Mouse (Mus musculus): ENCODE measurements around the gene Large1. TPM values are rescaled to one million over a fixed set of nuclear protein-coding genes. Genes with fewer than 3 reads are reported as not detected.

Gene Large1
- polyA plus RNA-seq, 1 experiment from 2014 or later, result 8.7 TPM

DNA sequence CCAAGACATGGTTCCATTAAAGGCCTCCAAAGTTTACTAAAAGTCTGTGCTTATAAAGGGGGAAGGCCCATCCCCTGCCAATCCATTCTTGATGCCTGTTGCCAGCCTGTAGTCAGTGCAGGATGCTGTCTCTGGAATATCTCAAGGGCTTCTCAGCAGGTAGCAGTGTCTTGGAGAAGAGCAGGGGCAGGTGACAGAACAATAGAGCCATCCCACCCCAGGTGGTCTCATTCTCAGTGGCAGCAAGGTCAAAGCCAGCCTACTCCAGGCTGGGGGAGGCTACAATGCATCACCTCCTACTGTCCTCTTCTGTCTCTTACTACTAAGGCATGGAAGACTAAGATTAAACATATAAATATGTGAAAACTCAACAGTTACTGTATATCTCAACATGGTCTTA, 323.6 kb downstream of the Large1 start:
- no peak overlapping the region for H3K4me2 ChIP-seq
- H3K4me1 ChIP-seq (ENCODE audit: insufficient read depth), result no peaks in the 10 kb centered on the region
- no peak for ATAC-seq (ENCODE audit: insufficient read depth)
- DNase-seq, result no peak
- no peaks in the 10 kb centered on the region for H3K9me3 ChIP-seq (ENCODE audit: low read depth, low read length)
- H3K4me3 ChIP-seq (ENCODE audit: low read depth, low read length), result no peak overlapping the region
- no peaks in the 10 kb centered on the region for H3K36me3 ChIP-seq (ENCODE audit: insufficient read depth)
- no peak for TF ChIP-seq CTCF (IDR thresholded peaks at IDR 0.05; ENCODE audit: low read depth)
- no peak overlapping the region for H3K9ac ChIP-seq
- no peaks in the 10 kb centered on the region for H3K27me3 ChIP-seq (ENCODE audit: insufficient read depth, low read length)
- H3K27ac ChIP-seq (ENCODE audit: low read depth), result no peak overlapping the region

DNA sequence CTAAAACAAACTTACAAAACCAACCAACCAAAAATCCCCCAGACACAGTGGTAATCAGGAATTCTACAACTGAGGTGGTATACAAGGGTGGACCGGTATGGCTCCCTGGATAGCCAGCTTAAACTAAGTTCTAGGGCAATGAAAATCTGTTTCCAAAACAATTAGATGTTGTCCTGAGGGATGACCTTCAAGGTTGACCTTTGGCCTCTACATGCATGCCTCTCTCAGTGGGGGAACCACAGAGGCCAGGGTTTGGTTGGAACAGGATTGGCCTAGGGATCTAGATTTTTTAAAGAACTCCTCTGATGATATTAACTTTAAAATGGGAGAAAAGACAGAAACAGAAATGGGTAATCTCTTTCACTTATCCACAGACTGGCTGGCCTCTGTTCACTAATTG, 335.1 kb downstream of the Large1 start:
- H3K9me3 ChIP-seq (ENCODE audit: low read depth, low read length), result no peaks in the 10 kb centered on the region
- no peak overlapping the region for H3K9ac ChIP-seq
- 88% methylated on average over 1 of the region's 1 CpGs for WGBS
- no peaks in the 10 kb centered on the region for H3K27me3 ChIP-seq (ENCODE audit: insufficient read depth, low read length)
- H3K4me3 ChIP-seq (ENCODE audit: low read depth, low read length), result no peak overlapping the region
- no peak for DNase-seq
- H3K36me3 ChIP-seq (ENCODE audit: insufficient read depth), result no peaks in the 10 kb centered on the region
- ATAC-seq (ENCODE audit: insufficient read depth), result no peak
- H3K4me1 ChIP-seq (ENCODE audit: insufficient read depth), result no peaks in the 10 kb centered on the region
- no peak overlapping the region for H3K4me2 ChIP-seq
- no peak overlapping the region for H3K27ac ChIP-seq (ENCODE audit: low read depth)
- TF ChIP-seq CTCF (IDR thresholded peaks at IDR 0.05; ENCODE audit: low read depth), result no peak

DNA sequence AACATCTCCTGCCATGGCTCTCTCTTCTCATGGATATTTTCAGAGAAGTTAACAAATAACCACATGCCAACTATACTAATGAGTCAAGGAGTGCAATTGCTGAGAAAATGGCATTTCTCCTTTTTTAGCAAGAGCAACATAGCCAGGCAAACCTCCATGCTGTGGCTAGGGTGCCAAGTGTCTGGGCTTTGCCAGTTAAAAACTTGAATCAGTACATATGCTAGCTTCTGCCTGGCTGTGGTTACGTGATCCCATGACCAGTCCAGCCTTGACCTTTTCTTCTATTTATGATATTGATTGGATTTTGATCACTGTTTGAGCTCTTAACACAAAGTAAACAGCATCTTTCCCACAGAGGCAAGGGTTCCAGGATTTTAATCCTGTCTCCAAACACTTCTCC, 335.7 kb downstream of the Large1 start:
- no peaks in the 10 kb centered on the region for H3K4me1 ChIP-seq (ENCODE audit: insufficient read depth)
- H3K27ac ChIP-seq (ENCODE audit: low read depth), result no peak overlapping the region
- H3K27me3 ChIP-seq (ENCODE audit: insufficient read depth, low read length), result no peaks in the 10 kb centered on the region
- H3K4me3 ChIP-seq (ENCODE audit: low read depth, low read length), result no peak overlapping the region
- no peaks in the 10 kb centered on the region for H3K9me3 ChIP-seq (ENCODE audit: low read depth, low read length)
- DNase-seq (no peak), ATAC-seq (ENCODE audit: insufficient read depth) (no peak)
- H3K36me3 ChIP-seq (ENCODE audit: insufficient read depth), result no peaks in the 10 kb centered on the region
- no peak overlapping the region for H3K9ac ChIP-seq
- WGBS, result 54% methylated on average over 1 of the region's 1 CpGs
- no peak overlapping the region for H3K4me2 ChIP-seq
- TF ChIP-seq CTCF (IDR thresholded peaks at IDR 0.05; ENCODE audit: low read depth), result no peak

DNA sequence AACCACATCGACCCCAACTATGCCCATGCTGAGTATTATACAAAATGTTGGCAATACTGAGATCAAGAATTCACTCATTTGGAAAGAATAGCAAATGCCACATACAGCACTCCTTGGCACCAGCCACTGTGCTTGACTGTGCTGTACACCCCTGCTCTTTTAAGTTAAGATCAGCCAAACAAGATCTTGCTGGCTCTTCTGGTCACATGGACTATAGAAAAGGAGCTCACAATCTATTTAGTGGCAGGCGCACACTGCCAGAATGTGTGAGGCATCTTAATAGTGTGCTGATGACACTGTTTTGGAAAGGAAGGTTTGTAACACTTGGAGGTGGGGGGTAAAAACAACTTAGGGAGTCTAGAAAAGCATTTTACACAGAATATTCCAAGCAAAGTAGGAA, 337.0 kb downstream of the Large1 start:
- Histone ChIP-seq H3K4me3 (ENCODE audit: low read depth, low read length) (no peak overlapping the region), H3K27me3 (ENCODE audit: insufficient read depth, low read length) (no peaks in the 10 kb centered on the region), H3K4me2 (no peak overlapping the region), H3K27ac (ENCODE audit: low read depth) (no peak overlapping the region), H3K9me3 (ENCODE audit: low read depth, low read length) (no peaks in the 10 kb centered on the region), H3K9ac (no peak overlapping the region), H3K36me3 (ENCODE audit: insufficient read depth) (no peaks in the 10 kb centered on the region), H3K4me1 (ENCODE audit: insufficient read depth) (no peaks in the 10 kb centered on the region)
- WGBS, result 85% methylated on average over 2 of the region's 2 CpGs
- DNase-seq, result no peak
- TF ChIP-seq CTCF (IDR thresholded peaks at IDR 0.05; ENCODE audit: low read depth), result no peak
- no peak for ATAC-seq (ENCODE audit: insufficient read depth)

DNA sequence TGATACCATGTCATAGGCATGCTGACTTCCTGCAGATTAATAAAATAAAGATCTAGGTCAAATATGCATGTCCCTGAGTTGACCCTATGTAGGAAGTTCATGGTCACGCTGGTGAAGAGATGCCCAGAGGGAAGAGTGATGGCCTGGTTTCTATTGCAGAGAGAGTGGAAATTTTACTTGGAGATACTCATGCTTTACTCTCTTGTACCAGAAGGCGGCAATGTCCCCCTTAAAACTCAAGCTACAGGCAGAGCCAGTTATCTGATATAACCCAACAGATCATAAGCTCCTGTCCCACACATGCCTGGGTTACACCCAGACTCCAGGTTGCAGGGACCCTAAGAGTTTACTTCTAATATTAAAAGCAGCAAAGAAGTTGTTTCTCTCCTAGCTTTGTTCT, 345.9 kb downstream of the Large1 start:
- Histone ChIP-seq H3K4me2 (no peak overlapping the region), H3K4me3 (ENCODE audit: low read depth, low read length) (no peak overlapping the region), H3K36me3 (ENCODE audit: insufficient read depth) (no peaks in the 10 kb centered on the region), H3K27me3 (ENCODE audit: insufficient read depth, low read length) (no peaks in the 10 kb centered on the region), H3K27ac (ENCODE audit: low read depth) (no peak overlapping the region), H3K9me3 (ENCODE audit: low read depth, low read length) (no peaks in the 10 kb centered on the region), H3K4me1 (ENCODE audit: insufficient read depth) (no peaks in the 10 kb centered on the region), H3K9ac (no peak overlapping the region)
- 33% methylated on average over 2 of the region's 2 CpGs for WGBS
- ATAC-seq (ENCODE audit: insufficient read depth), result peak; percentile 24; the same call in 1 of the 2 replicates
- TF ChIP-seq CTCF (IDR thresholded peaks at IDR 0.05; ENCODE audit: low read depth), result peak; percentile 39
- DNase-seq, result peak; percentile 21

DNA sequence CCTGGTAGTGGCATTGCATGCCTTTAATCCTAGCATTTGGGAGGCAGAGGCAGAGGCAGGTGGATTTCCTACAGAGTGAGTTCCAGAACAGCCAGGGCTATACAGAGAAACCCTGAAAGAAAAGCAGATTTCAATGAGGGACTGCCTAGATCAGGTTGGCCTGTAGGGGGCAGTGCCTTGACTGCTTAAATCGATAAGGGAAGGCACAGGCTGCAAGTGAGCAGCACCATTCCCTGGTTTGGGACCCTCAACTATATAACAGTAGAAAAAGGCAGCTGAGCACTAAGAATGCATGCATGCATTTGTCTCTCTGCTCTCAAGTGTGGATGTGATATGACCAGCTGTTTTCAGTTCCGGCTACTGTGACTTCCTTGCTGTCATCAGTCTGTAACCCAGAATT, 349.5 kb downstream of the Large1 start:
- 41% methylated on average over 2 of the region's 2 CpGs for WGBS
- Histone ChIP-seq H3K36me3 (ENCODE audit: insufficient read depth) (no peaks in the 10 kb centered on the region), H3K4me1 (ENCODE audit: insufficient read depth) (no peaks in the 10 kb centered on the region), H3K9ac (no peak overlapping the region), H3K27ac (ENCODE audit: low read depth) (no peak overlapping the region), H3K4me2 (no peak overlapping the region), H3K4me3 (ENCODE audit: low read depth, low read length) (no peak overlapping the region), H3K27me3 (ENCODE audit: insufficient read depth, low read length) (no peaks in the 10 kb centered on the region), H3K9me3 (ENCODE audit: low read depth, low read length) (no peaks in the 10 kb centered on the region)
- peak; percentile 38; the same call in 1 of the 2 replicates for ATAC-seq (ENCODE audit: insufficient read depth)
- DNase-seq, result peak; percentile 56
- peak; percentile 73 for TF ChIP-seq CTCF (IDR thresholded peaks at IDR 0.05; ENCODE audit: low read depth)

DNA sequence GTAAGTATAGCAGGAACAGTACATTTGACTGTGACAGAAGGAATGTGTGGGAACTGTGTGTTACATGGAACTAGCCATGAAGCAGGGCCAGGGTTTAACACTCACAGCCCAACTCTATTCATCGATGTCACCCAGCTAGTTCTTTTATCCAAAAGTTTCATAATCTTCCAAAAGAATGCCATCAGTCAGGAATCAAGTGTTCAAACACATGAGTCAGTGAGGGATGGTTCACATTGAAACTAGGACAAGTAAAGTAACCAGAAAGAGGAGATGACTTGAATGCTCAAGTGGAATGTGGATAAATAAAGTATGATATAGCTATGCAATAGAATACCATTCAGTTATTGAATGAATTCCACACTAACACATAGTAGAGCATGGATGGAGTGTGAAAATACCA, 359.5 kb downstream of the Large1 start:
- Histone ChIP-seq H3K36me3 (ENCODE audit: insufficient read depth) (no peaks in the 10 kb centered on the region), H3K9ac (no peak overlapping the region), H3K9me3 (ENCODE audit: low read depth, low read length) (no peaks in the 10 kb centered on the region), H3K27me3 (ENCODE audit: insufficient read depth, low read length) (no peaks in the 10 kb centered on the region), H3K4me2 (no peak overlapping the region), H3K4me3 (ENCODE audit: low read depth, low read length) (no peak overlapping the region), H3K27ac (ENCODE audit: low read depth) (no peak overlapping the region), H3K4me1 (ENCODE audit: insufficient read depth) (no peaks in the 10 kb centered on the region)
- no peak for TF ChIP-seq CTCF (IDR thresholded peaks at IDR 0.05; ENCODE audit: low read depth)
- ATAC-seq (ENCODE audit: insufficient read depth) (no peak), DNase-seq (no peak)
- WGBS, result 87% methylated on average over 1 of the region's 1 CpGs

DNA sequence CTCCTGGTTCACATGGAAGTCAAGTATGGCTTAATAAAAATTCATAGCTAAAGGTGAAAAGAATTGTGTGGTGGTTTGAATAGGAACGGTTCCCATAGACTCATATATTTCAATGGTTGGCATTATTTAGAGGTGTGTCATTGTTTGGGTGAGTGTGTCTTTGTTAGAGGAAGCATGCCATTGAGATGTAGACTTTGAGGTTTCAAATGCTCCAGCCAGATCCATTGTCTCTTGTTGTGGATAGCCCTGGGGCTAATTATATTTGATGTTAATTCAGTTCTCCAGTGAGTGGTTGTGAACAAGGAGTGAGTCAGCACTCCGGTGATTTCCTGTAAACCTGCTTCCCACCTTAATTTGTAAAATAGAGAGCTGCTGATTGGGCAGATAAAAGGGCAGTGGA, 362.9 kb downstream of the Large1 start:
- 84% methylated on average over 2 of the region's 2 CpGs for WGBS
- no peaks in the 10 kb centered on the region for H3K9me3 ChIP-seq (ENCODE audit: low read depth, low read length)
- no peak for ATAC-seq (ENCODE audit: insufficient read depth)
- no peaks in the 10 kb centered on the region for H3K4me1 ChIP-seq (ENCODE audit: insufficient read depth)
- H3K36me3 ChIP-seq (ENCODE audit: insufficient read depth), result no peaks in the 10 kb centered on the region
- H3K9ac ChIP-seq, result no peak overlapping the region
- no peak for DNase-seq
- H3K4me3 ChIP-seq (ENCODE audit: low read depth, low read length), result no peak overlapping the region
- H3K27me3 ChIP-seq (ENCODE audit: insufficient read depth, low read length), result no peaks in the 10 kb centered on the region
- no peak overlapping the region for H3K4me2 ChIP-seq
- no peak for TF ChIP-seq CTCF (IDR thresholded peaks at IDR 0.05; ENCODE audit: low read depth)
- H3K27ac ChIP-seq (ENCODE audit: low read depth), result no peak overlapping the region

Data from lung, embryonic 14.5 days (tissue).